Mouse (Mus musculus): ENCODE data around the gene Pnpla2.

Pnpla2 gene

DNA sequence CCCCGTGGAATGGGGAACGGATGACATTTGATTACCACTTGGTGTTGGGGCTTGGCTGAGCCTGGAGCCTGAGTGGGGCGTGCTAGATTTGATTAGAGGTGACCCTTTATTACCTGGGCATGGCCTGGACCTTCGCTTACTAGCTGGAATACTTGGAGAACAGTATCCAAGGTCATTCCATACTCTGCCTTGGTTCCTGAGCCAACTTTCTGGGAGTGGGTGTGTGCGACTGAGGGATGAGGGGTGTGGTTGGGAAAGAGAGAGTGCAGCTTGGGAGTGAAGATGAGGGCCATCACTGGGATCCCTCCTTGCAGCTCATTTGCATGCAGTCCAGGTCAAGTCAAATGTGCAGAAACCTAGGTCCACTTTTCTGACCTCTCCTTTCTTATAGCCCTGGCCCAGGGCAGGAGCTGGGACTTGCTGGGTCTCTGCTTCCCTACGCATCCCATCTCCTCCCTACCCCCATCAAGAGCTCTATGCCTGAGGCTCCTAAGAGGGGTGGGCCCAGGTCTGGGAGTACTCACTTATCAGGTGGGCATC is 28.2 kb downstream of the Pnpla2 start:
- DNase-seq (ENCODE audit: low spot score), result no peak

DNA sequence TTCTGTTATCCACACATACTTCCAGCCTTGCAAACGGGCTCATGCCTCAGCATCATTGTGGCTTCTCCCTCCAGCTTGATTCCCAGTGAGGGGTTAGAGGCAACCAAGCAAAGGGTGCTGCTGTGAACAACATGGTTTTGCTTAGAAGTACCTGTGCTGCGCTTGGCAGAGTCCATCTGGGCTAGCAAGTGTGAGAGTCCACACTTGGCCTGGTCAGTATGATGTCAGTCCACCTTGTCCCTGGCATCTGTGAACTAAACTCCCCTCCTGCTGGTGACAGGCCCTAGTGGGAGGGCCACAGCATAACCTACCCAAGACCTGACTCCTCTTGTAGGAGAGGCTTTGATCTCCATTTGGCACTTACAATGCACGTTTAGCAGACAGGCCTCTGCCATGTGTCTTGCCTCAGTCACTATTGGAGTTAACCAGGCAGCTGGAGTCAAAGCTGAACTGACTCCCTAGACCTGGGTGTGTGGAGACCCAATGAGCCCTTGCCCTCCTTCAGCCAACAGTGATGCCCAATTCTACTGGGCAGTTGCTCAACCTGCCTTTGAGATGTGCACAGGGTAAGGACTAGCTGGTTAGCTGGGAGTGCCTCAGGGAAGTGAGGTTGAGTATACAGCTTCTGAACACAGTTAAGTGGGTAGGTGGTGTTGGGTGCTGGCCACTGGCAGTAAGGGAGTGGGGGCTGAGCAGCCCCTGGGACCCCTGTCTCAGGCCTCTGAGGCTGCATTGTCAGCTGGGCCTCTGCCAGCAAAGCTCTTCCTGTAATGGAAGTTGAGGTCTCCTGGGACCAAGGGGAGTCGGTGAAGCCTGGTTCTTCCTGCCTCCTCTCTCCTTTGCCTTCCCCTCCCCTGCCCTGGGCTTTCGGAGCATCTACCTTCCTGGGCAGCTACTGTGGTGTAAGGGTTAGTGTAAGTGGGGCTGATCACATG is 29.5 kb downstream of the Pnpla2 start:
- no peak for DNase-seq (ENCODE audit: low spot score)

DNA sequence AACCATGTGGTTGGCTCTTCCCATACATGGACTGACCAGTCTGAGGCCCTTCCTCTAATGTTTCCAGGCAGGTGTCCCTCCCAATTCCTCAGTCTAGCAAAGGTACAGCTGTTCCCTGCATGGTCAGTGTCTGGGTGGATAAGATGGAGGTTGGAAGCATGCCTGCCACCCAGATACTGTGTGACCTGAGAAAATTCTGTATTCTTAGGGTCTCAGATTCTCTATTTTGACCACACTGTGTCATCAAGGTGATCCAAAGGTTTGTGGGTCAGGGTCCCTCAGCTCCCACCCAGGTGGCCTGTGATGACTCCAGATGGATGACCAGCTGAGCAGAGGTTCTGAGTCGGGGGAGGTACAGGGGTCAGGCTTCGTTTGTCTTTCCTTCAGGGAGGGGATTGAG is 30.2 kb downstream of the Pnpla2 start:
- DNase-seq (ENCODE audit: low spot score), result no peak

DNA sequence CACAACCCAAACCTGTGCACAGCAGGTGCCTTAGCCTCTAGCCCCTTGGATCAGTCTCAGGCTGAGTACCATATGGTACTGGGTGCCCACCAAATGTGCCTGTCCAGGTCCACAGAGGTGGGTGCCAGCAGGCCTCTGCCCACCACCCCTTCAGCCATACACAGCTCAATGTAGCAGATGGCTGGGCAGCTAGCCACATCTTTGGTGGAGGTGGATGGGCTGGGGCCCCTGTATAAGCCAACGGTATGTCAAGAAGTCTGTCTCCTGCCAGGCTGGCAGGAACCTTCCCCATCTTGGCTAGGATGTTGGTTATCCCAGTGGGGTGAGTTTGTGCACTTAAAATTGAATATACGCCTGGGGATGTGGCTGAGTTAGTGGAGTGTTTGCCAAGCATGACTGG is 30.6 kb downstream of the Pnpla2 start:
- no peak for DNase-seq (ENCODE audit: low spot score)

DNA sequence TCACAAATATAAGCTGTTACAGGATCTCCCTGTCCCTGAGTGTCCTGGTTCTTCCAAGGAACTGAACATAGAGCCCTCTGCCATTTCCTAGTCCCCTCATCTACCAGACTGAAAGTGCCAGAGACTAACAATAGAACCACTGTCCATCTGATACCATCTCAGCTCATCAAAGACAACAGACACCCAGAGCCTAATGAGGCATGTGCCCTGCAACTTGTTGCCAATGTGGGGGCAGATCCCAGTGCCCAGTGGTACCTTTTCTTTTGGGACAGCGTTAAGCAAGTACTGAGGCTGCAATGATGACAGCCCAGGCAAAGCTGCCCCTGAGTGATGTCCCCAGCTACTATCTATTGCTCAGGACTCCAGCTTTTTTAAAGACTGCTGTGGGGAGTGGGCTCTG is 31.2 kb downstream of the Pnpla2 start:
- DNase-seq (ENCODE audit: low spot score), result no peak

DNA sequence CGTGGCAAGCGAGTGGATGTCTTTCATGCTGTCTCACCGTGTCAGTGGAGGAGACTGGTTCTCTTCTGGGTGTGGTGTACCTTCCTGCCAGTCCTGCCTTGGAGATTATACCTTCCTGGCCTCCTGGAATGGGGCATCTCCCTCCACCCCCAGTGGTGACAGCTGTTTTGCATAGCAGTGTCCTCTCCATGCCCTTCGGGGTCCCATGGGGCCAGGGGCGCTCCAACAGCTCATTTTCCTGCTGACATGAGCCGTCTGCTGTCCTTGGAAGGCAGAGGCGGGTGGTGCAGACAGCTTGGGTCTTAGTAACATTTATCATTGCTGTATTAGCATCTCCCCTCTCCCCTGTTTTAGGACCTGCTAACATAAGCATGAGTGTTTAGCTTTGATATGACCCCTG is 32.1 kb downstream of the Pnpla2 start:
- DNase-seq (ENCODE audit: low spot score), result no peak

DNA sequence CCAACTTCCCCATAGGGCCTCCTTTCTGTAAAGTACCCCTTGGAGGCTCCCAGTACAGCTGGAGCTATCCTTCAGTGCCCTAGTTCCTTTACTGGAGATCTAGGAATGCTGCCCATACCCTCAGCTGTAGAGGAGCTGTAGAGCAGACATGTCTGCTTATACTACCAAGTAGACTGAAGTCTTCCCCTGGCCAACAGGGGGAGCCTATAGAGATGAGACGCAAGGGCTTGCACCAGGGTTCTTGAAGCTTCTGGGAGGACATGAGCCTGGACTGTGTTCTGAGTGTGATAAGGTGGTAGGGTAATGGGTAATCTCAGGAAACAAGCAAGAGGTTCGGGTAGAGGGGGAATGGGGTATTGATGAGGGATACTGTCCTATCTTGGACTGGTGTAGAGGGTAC is 36.2 kb downstream of the Pnpla2 start:
- DNase-seq (ENCODE audit: low spot score), result no peak

DNA sequence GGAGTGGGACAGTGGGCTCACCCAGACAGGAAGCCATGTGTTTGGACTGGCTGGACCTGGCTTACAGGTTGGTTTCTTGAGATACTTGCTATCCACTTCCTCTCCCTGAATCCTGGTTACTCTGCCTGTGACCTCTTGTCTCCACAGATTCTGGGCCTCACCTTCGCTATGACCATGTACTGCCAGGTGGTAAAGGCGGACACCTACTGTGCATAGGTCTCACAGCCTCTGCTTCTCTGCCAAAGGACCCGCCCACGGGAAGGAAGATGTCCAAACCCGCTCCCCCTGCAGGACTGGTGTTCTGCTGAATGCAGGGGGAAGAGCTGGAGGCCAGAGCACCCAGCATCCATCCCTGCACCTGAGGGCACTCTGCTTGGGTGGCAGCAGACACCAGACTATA is 37.7 kb downstream of the Pnpla2 start:
- no peak for DNase-seq (ENCODE audit: low spot score)

DNA sequence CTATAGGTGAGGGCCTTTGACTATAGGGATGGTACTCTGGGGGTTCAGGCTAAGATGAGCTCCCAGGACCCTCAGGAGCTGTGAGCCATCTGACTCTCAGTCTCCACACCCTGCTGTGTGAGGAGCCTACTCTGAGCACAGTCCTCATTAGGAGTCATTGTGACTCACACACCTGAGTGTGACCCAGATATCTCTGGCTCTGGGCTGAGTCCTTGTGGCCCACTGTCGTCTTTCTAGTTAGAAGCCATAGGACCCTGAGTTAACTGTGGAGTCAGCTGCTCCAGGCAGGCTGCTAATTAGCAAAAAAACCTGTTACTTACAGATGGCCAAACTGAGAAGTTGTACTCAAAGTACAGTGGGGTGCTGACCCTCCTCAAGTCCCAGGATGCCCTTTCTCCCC is 38.7 kb downstream of the Pnpla2 start:
- no peak for DNase-seq (ENCODE audit: low spot score)

DNA sequence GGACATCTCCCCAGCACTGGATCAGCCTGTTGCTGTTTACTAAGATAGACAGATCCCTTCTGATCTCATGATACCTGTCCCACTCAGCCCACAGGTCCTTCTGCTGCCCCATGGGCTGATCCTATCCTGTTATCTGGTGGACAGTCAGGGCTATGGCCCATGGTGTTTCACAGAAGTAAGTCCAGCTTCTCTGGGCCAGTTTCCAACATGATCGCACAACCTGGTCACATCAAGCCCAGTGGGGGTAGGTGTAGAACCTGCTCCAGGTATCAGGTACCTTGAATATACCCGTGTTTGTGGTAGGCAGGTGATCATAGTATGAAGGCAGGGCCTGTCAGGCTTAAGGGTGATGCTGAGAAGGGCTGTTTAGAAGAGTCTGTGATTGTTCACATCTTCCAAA is 40.4 kb downstream of the Pnpla2 start:
- no peak for DNase-seq (ENCODE audit: low spot score)

DNA sequence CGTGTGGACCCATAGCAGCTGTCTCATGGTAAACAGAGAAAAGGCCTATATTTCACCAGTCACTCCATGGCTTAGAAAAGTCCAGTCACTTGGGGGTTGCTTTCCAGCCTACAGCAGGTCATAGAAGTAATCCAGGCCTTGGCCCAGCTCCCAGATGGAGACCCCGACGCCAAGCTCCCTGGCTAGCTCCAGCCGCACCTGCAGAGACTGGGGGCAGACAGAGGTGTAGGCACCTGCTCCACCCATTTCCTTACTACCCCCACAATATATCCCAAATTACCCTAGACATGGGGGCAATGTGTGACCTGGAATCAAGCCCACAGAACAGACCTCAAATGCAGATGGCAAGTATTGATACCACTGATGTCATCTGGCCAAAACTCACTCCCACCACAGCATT is 40.9 kb downstream of the Pnpla2 start:
- DNase-seq (ENCODE audit: low spot score), result no peak

DNA sequence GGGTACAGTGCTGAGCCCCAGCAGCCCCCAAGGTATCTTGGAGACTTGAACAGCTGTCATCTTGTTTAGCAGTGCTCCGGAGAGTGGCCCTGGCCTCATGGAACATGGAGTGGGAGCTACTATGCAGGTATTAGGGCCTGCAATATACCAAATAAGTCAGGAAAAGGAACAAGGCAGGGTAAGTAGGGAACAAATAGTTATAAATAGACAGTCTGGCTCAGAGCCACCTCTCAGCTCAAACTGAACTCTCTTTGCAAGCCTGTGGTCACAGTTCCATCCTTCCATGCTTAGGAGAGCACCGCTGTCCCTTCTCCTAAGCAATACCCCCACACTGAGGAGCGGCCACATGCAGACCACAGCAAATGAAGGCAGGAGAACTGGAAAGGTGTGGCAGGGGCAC is 42.6 kb downstream of the Pnpla2 start:
- DNase-seq (ENCODE audit: low spot score), result no peak

DNA sequence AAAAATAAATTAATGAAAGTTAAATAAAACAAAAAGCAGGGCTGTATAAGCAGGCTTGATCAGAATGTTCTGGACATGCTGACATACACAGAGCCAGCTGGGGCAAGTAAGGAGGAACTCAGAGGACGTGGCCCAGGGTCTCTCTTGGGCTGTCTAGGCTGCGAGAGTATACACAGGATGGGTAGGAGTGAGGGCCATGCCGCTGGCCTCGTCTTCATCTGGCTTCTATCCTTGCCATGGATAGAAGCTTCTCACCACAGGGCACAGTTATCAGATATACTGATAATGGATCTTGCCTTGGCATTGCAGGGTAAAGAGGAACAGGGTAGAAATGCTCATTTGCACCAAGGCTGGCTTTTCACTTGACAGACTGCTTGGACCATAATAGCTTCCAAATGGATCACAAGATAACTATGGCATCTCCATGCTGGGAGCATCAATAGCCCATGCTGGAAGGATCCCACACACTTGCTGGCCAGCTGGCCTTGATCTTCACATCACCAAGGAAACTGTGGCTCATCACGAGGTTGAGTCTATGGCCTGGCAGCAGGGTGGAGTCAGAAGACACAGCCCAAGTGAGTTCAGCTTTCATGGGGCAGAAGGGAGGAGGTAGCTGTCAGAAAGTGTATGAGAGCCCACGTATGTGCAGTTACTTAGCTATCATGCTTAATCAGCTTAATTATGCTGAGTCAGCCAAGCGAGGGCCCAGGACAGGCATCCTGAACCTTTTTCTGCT is 47.0 kb downstream of the Pnpla2 start:
- no peak for DNase-seq (ENCODE audit: low spot score)

DNA sequence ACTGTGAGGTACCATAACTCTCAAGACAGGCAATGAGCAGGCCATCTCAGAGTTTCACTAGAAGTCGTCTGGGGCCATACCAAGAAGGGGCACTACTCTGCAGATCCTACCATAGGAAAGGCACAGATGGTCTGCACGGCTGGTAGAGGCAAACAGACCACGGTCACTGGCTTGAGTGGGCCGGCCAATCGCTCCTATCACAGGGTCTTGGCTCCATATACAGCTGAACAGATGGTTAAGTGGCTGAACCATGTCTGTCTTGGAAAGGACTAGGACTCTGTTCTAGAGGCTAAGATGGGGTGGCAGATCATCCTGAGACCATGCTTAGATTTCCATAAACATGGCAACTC is 47.5 kb downstream of the Pnpla2 start:
- no peak for DNase-seq (ENCODE audit: low spot score)

DNA sequence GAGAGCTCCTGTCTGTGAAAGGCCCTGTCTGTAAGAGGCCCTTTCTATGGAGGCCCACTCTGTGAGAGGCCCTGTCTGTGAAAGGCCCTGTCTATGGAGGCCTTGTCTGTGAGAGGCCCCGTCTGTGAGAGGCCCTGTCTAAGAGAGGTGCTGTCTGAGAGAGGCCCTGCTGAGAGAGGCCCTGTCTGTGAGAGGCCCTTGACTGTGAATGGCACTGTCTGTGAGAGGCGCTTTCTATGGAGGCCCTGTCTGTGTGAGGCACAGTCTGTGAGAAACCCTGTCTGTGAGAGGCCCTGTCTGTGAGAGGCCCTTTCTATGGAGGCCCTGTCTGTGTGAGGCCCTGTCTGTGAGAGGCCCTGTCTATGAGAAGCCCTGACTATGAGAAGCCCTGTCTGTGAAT is 51.3 kb downstream of the Pnpla2 start:
- DNase-seq (ENCODE audit: low spot score), result no peak

DNA sequence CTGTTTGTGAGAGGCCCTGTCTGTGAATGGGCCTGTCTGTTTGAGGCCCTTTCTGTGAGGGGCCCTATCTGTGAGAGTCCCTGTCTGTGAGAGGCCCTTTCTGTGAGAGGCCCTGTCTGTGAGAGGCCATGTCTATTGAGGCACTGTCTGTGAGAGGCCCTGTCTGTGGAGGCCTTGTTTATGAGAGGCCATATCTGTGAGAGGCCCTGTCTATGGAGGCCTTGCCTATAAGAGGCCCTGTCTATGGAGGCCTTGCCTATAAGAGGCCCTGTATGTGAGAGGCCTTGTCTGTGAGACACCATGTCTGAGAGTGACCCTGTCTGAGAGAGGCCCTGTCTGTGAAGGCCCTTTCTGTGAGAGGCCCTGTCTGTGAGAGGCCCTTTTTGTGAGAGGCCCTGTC is 53.2 kb downstream of the Pnpla2 start:
- no peak for DNase-seq (ENCODE audit: low spot score)

DNA sequence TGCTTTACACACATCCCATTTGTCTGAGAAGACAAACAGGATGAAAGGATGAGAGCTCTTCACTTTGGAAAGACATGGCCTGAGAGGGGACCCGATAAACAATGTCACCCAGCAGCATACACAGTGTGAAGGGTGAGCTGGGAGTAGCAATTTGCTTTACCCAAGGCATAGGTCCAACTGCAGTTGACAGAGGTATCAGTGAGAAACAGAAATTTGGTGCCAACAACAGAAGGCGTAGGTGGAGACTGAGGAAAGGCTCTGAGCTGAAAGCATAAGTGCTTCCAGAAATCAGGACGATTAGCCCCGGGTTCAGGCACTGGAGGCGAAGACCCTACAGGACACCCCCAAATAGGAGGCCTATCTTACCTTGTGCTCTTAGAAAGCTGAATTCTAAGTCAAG is 55.2 kb downstream of the Pnpla2 start:
- no peak for DNase-seq (ENCODE audit: low spot score)

Measured in spleen, adult 12 weeks (tissue).